Mouse (Mus musculus): Measurements from ENCODE around the gene Cltc.
"Not testable (repeated sequence)": the region's sequence is repeated elsewhere in the genome, so short reads cannot be mapped to it uniquely, and the experiment has no call there.

The Cltc gene

DNA sequence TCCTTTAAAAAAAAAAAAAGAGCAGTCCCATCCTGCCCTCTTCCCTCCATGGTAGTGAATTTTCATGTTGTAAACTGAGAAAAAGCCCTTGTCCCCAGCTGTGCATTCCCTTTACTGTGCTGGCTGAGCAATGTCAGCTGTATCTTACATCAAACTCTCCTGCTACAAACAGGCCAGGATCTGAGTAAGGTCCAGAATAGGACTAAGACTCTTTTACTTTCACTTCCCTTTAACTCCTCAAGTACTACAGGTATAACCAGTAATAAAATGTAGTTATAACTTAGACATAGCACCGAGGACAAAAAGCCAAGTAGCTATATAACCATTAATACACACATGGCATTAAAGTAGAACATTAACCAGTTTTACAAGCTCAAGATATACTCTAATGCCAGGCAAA, 18.4 kb downstream of the Cltc start:
- no peak for DNase-seq (ENCODE audit: low read depth, low spot score)

DNA sequence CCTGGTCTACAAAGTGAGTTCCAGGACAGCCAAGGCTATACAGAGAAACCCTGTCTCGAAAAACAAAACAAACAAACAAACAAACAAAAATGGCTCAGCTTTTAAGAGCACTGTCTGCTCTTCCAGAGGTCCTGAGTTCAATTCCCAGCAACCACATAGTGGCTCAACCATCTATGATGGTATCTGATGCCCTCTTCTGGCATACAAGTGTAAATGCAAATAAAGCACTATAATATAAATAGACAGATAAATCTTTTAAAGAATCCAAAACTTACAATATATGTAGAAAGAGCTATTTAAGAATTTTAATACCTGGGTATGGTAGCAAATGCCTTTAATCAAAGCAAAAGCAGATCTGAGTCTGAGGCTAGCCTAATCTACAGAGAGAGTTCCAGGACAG, 19.1 kb downstream of the Cltc start:
- not testable (repeated sequence) for DNase-seq (ENCODE audit: low read depth, low spot score)

DNA sequence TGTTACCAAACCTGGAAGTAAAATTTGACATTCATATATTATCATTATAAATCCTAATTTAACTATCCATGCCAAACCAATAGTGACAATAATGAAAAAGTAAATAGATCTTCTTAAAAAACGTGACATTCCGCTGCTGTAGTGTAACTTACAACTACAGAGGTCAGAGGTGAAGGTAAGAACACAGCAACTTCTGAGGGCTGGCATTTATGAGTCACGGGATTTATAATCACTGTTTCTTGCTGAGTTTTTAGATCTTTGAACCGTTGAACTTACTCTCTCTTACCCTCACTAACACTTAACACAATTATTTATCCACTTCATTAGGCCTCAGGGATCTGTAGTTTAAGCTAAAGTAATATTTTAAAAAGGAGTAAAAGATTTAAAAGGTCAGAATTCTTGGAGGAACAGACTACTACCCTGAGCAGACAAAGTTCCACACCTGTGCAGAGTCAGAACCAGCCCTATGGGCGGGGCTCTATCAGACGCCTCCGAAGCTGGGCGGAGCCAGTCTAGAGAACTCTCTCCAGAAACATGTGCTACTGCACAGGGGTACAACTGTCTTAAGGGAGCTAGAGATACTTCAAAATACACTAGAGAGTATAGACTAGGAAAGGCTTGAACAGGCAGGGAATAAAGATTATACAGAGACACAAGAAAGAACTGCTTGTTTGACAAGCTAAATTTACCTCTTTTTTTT, 19.9 kb downstream of the Cltc start:
- no peak for DNase-seq (ENCODE audit: low read depth, low spot score)

DNA sequence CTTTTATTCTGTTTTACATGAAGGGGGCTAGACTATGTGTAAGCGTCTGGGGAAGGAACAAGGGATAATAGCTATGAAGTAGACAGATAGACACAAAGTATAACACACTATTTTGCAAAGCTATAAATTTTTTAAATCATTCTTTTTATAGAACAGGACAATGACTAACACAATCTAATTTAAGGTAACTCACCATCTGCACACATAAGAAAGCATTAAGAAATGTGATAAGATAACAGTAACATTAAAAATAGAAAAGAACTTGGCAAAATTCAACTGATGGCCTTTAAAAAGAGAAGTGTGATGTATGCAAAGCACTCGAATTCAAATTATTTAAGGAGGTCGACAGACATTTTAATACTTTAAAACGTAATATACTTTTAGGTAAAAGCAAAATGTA, 22.4 kb downstream of the Cltc start:
- no peak for DNase-seq (ENCODE audit: low read depth, low spot score)

DNA sequence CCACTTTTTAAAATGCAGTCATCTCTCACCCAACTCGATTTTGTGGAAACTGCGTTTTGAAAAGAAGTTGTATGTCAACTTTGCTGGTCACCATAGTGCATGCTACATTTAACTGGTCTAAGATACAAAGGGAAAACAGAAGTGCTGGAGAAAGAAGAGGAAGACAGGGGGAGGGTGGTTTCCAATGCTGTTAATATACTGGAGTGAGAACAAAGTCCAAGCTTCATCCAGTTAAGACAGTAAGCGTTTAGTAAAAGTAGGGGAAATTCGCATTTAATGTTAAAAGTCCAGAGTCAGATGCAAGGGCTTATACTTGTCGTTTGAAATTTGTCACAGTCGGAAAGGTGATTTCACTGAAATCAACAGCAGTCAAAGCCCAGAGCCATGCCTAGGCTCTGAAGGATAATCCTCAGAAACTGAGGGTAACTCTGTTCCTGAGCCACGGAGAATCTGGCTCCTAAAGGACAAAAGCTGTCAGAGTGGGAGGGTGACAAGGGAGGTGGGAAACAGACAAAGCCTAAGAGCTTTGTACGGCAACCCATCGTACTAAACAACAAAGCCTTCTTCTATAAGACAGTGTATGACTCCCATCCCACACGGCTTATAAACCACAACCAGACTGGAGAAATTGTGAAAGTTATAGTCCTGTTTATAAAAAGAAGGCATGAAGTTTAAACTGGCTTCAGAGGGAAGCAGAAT, 23.0 kb downstream of the Cltc start:
- no peak for DNase-seq (ENCODE audit: low read depth, low spot score)

DNA sequence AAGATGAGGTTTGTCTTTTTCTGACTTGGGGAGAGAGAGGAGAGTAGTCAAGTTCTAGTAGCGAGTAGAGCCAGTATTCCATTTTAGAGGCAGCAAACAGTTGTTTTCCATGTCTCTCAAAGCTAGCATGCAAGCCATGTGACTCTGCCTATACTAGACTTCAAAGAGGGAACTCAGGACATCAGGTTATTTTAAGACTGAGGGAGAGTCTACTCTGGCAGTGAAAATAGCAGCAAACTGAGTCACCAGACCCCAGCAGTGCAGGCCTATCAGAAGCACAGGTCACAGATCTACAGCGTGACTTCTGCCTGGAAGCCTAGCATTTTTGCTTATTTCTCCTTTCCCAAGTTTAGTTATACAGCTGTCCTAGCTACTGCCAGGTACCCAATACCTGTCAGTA, 25.9 kb downstream of the Cltc start:
- peak; percentile 57 for DNase-seq (ENCODE audit: low read depth, low spot score)

DNA sequence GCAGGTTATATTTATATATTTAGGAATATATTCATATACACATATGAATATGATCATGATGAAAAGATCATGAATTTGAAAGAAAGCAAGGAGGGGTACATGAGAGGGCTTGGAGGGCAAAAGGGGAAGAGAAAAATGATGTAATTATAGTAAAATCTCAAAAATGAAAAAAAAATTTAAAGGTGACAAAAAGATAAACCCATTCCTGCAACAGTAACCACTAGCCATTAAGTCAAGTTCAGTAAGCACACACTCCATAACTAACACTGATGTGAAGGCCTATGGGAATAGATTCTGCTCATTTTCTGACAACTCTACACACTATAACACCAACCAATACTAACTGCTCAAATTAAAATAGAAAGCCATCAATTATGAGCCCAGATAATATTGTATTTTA, 31.8 kb downstream of the Cltc start:
- DNase-seq (ENCODE audit: low read depth, low spot score), result no peak

DNA sequence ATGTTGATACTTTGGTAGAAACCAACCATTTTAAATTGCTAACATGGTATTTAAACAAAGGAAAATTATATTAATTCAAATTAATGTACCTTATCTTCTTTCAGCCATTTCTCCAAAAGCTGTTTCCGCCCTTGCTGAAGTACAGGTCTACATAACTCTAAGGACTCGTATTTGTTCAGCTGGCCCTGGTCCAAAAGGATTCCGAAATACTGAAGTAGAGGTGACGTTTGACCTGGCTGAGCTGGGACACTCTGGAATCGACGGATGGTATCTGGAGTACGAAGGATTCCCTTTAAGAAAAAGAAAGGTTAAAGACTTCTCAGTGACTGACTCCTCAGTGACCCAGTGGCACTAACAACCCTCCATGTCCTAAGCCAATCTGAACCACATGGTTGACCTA, 32.4 kb downstream of the Cltc start:
- DNase-seq (ENCODE audit: low read depth, low spot score), result no peak

DNA sequence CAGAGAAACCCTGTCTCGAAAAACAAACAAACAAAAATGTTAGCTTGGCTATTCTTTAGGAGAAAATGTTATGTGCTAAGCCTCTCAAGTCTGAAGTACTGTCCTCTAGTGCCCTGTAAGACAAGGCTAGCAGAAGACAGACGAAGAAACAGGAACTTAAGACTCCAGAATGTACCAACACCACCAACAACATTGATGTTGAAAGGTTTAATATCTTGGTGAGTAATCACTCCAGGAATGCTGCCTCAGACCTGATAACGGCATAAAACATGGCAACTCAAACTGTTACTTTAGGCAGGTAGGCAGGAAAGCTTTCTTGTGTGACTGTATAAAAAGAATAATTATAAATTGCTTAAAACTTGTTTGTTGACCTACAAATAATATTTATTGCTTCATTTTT, 33.4 kb downstream of the Cltc start:
- DNase-seq (ENCODE audit: low read depth, low spot score), result no peak

DNA sequence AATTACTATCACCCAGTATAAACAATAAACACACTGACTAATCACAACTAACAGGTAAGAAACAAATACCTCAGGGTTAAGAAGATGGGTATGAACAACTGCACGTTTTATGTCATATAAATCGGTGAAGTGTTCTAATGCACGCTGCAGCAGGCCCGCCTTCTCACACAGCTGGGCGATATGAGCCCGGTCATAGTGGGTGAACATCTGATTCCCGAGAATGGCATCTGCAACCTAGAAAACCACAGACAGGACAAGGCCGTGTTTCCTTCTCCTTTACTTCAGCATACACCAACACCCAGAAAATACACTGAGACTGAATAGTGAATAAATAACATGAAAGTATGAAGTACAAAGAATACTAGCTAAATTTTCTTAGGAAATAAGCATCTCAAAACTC, 38.0 kb downstream of the Cltc start:
- DNase-seq (ENCODE audit: low read depth, low spot score), result no peak

DNA sequence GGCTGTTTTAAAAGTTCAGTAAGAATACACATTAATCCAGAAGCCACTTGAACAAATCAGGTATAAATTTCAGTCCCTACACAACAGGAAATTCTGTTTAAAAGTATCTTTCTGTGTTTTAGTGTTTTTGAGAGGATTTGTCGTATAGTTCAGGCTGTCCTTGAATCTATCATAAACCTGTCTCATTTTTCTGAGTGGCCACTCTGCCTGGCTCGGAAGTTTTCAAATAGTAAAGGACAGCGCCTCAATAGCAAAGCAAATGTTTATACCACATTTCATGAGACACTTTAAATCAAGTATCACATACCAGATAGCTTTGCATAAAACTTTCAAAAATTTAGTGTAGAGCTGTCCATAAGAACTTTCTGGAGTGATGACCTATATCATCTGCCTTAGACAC, 39.0 kb downstream of the Cltc start:
- no peak for DNase-seq (ENCODE audit: low read depth, low spot score)

DNA sequence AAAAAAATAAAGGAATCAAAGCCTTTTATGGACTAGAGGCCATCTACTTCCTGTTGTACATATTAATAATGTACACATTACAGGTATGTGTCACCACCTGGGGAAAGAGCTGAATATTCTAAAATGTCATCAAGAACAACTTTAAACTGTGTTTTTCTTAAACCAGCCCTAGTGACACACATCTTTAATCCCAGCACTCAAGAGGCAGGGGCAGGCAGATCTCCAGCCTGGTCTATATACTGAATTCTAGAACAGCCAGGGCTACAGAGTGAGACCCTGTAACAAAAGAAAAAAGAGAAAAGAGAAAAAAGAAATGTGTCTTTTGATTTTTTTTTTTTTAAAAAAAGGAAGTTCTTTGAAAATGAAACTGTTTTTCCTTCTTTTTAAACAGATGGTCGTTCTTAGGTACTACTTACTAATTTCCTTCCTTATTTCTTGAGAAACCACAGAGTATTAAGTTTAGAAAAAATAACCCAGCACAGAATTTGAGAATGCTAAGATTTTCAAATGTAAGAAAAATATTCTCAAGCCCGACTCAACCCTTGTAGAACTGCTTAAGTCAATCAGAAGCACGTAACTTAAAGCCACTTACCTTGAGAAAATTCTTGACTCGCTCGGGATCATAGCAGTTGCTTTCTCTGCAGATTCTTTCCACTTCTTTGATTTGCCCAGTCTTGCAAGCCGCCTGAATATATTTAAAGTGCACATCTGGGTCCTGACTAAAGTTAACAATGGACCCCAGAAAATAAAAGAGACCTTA, 39.9 kb downstream of the Cltc start:
- no peak for DNase-seq (ENCODE audit: low read depth, low spot score)

DNA sequence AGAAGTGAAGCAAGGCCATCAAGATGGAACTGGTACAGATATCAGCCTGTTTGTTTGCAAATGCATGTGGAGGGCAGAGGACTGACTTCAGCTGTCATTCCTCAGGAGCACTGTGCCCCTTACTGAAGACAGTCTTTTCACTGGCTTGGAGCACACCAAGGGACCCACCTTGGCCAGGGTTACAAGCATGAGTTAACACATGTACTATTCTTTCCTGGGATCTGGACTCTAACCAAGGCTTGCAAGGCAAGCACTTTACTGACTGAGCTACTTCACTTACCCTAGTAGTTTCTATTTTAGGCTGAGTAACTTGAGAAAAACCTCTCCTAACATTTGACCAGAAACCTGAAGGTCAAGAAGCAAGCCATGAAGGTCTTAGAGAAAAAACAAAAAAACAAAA, 42.8 kb downstream of the Cltc start:
- DNase-seq (ENCODE audit: low read depth, low spot score), result peak; percentile 72

DNA sequence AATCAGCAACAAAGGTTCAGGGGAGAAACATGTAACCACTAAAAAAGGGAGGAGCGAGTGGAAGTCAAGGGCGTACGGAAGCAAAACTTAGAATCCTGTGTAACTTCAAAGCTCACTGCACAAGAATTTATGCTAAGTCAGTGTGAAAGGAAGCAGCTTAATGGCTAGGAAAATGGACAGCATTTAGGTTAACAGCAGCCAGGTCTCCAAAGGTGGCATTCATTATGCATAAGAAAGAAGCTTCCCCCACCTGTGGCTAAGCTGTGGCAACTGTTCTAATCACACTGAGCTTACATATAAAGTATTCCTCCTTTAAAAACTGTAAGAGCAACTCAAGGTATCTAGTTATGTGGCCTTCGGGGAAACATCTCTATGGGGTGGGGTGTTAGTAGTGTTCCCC, 56.2 kb downstream of the Cltc start:
- no peak for DNase-seq (ENCODE audit: low read depth, low spot score)

DNA sequence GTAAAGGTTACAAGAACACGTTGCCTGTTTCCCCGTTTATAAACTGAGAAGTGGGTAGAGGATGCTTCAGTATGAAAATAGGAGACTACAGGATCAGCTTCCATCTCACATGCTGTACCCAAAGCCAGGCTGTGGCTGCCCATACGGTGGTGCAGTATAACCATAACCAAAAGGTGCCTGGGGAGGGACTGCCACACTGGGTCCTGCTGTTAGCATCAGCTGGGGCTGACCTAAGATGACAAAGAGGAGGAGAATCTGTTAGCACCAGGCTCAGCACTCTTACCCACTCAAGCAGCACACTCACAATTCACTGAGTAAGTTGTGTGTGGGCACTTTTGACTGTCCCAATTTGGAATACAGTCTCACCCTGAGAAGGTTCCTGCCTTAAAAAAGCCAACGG, 61.9 kb downstream of the Cltc start:
- DNase-seq (ENCODE audit: low read depth, low spot score), result no peak

DNA sequence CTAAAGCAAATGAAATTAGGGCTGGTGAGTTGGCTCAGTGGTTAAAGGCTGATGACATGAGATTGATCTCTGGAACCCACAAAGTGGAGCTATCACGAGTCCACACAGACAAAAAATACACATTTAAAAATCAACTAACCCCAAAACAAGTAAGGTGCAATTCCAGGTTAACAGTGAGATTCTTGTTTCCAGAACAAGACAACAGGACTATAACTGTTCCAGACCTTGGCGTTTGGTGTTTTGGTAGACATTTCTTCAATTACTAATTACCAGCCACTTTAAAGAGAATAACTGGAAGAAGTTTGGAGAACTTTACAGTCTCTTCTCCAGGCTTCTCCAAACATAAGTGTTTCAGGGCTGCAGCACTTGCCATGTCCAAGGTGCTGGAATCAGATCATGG, 64.8 kb downstream of the Cltc start:
- no peak for DNase-seq (ENCODE audit: low read depth, low spot score)

DNA sequence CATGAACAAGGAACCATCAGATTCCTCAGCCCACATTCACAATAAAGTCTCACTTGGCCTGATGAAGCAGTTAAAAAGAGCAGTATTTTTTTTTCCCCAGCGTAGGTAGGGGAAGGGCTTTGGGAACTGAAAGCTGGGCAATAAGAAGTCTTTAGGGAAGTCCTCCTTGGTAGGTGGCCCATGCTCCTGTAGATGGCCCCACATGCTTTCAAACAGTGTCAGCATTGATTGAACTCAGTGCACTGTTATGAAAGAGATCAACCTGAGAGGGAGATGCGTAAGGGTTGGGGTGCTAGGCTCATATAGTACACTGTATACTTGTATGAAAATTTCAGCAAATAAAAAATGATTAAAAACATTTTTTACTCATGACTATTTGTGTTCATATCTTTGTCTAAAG, 65.4 kb downstream of the Cltc start:
- no peak for DNase-seq (ENCODE audit: low read depth, low spot score)

DNA sequence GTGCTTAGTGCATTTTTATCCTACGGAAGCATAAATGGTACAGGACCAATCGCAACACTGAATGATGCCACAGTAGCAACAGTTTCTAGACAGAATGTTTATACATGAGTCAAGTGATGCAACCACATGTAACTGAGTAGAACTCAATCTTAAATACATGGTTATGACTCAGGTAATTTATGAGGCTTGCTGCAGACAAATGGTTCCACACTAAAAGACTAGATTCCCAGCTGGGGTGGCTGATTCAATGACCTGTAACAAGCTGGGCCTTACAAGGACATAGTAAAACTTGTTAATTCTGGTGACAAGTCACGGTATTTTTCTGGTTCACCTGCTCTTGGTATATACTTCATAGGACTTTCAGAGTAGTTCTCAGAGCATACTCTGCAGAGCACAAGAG, 65.9 kb downstream of the Cltc start:
- no peak for DNase-seq (ENCODE audit: low read depth, low spot score)

DNA sequence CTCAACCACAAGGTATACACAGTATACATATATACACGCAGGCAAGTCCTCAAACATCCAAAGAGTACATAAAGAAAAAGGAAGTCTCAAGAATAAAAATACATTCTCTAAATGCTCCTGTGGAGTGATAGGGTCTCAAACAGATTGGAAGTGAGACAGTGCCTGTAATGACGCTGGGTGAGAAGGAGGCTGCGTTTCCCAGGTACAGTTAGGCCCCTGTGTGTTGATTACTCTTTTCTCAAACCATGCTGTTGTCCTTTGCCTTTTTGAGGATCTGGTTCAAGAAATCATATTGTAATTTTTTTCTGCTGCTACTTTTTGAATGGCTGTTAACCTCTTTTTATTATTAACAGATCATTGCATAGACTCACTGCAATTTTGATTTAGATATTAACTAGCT, 67.0 kb downstream of the Cltc start:
- no peak for DNase-seq (ENCODE audit: low read depth, low spot score)

DNA sequence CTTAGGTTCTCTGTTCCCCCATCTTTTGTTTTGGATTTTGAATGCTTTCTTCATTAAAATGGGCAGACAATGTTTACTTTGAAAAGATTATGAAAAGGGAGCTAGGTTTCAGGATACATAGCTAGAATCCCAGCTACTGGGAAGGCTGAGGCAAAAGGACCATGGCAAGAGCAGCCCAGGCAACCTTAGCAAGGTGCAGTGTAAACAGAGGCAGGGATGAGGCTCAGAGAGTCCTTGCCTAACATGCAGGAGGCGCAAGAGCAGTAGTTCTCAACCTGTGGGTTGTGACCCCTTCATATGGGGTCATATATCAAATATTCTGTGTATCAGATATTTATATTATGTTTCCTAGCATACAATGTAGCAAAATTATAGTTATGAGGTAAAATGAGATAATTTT, 72.0 kb downstream of the Cltc start:
- no peak for DNase-seq (ENCODE audit: low read depth, low spot score)

DNA sequence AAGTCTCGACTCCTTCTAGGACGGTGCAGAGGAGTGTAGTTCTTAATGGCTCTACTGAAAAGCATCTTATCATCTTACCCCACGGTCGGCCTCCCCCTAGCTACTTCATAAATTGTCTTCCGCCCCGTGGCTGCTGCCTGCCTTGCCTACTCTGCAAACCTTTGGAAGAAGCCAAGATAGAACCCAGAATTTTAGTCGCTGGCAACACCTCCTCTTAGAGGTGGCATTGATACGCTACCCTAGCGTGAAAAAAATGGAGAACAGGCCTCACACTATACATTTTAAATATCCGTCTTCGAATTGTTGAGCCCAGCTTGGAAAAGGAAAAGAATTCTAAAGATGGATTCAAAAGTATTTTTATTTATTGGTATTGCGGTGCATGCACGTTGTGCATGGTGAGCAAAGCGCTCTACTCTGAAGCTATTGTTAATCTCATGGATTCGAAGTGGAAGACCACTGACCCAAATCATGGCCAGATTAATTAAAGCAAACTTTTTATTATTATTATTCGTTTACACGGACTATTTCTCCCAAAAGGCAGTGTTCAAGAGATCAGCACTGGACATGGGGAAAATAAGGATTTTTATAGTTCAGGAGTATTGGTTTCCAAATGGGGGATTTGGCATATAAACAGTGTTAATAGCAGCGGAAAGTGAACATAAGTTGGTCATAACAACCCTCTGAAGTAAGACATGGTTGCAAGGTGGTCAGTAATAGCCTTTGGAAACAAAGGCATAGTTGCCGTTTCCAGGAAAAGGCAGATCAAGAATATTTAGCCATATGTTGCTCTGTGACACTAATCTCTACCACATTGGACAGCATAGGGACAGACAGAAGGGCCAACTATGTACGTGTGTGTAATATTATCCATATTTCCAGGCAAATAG, 73.0 kb downstream of the Cltc start:
- DNase-seq (ENCODE audit: low read depth, low spot score), result no peak
